16 mouse cellular contexts compared by ENCODE assay signal in the genomic region with DNA sequence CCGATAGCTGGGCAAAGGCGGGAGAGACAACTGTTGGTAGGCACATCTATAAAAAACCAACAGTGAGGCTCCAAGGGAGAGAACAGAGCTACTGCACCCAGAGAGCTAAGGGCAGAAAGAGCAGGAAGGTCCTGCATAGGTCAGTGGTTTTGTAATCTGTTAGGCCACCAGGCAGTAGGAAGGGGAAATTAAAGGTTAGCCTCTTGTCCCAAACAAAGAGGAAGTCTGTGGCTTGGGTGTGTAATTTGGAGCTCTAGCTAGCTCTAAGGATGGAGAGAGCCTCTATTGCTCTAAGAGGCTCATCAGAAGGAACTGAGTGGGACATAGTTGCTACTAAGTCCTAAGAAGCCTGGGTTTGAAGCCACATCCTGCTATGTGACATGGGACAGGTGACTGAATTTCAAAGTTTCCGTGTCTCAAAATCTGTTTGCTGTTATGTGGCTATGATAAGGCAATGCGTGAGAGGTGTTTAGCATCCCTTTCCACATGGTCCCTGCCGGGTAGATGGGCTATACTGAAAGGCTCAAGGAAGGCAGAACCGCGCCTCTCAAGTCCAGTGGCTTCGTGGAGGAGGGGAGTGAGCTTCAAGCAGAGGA. TPM values are rescaled to one million over a fixed set of nuclear protein-coding genes. Genes with fewer than 3 reads are reported as not detected.
A peak's percentile ranks its signal among the peaks of the same experiment; 100 is the strongest.
DNase-seq lines count a peak whose midpoint lies in the region; ATAC-seq and TF ChIP-seq lines count a peak whose summit lies in the region.
"Had no signal": no experiment of that assay in that cellular context is flagged by ENCODE, and none has a peak within 500 bp of the region (broad histone marks: within the 10 kb centered on the region; RNA-seq: fewer than 3 reads in every experiment).

No protein-coding gene starts in this region.

- no peak for DNase-seq in thymus, adult 2 months
- DNase-seq in thymus, postnatal 4 days: no peak
- DNase-seq in gastrocnemius, postnatal 14 days: no peak
- DNase-seq in ovary, postnatal 10 days (ENCODE audit: low spot score): no peak
- no peak for DNase-seq in layer of hippocampus, postnatal 14 days (ENCODE audit: low spot score in 2 of 2)
- DNase-seq: cerebellum, adult 18-20 months; kidney, postnatal 10 days; lung, postnatal 10 days; midbrain, embryonic 14.5 days; thymus, postnatal 25 days had no signal

- peak; percentile 64 for ATAC-seq in common myeloid progenitor, adult 5-6 weeks (replicated peaks; ENCODE audit: low read depth, poor library complexity, severe bottlenecking)
- peak; percentile 76 for ATAC-seq in megakaryocyte, adult 5-6 weeks (ENCODE audit: poor library complexity, severe bottlenecking)
- ATAC-seq: intestine, postnatal 0 days; Patski had no signal

- no peak for TF ChIP-seq CTCF in thymus, adult 2 months (IDR thresholded peaks at IDR 0.05; ENCODE audit: borderline replicate concordance, control insufficient read depth, extremely low read depth, insufficient read depth, low read length, poor library complexity)

- no peaks in the 10 kb centered on the region for H3K36me3 ChIP-seq in thymus, adult 2 months (ENCODE audit: control insufficient read depth, insufficient read depth, low read length)
- H3K36me3 ChIP-seq: limb, embryonic 12.5 days; neural tube, embryonic 13.5 days had no signal

- intact Hi-C loops in gastrocnemius, postnatal 14 days (cut with DNase I; ENCODE audit: low total_unique reads): no loop called here

- peaks cover 14% of the 10 kb centered on the region for H3K4me1 ChIP-seq in thymus, adult 2 months (replicated peaks; ENCODE audit: control insufficient read depth, insufficient read depth, low read length)

- peak overlapping the region; percentile 24; the same call in 1 of the 2 replicates for H3K27ac ChIP-seq in thymus, adult 2 months (ENCODE audit: control insufficient read depth, insufficient read depth, low read length)
- H3K27ac ChIP-seq: limb, embryonic 12.5 days; neural tube, embryonic 13.5 days had no signal

- TF ChIP-seq POLR2A in thymus, adult 2 months (IDR thresholded peaks at IDR 0.05; ENCODE audit: control insufficient read depth, extremely low read depth, insufficient read depth, low read length, poor library complexity): no peak

- H3K27me3 ChIP-seq in thymus, adult 2 months (ENCODE audit: control insufficient read depth, insufficient read depth, low read length): no peaks in the 10 kb centered on the region
- H3K27me3 ChIP-seq: limb, embryonic 12.5 days; neural tube, embryonic 13.5 days; Patski had no signal

- no peak overlapping the region for H3K4me3 ChIP-seq in thymus, adult 2 months (ENCODE audit: control insufficient read depth, insufficient read depth, low read length)
- H3K4me3 ChIP-seq: limb, embryonic 12.5 days; neural tube, embryonic 13.5 days had no signal

- WGBS in thymus, adult 2 months: 17% methylated on average over 8 of the region's 8 CpGs

RNA-seq across cellular contexts. Expression of a gene that starts 4.6 kb away (rescaled TPM):
- polyA plus RNA-seq in thymus, adult 2 months (2012; rRNA removed): 9.7 and 10.9 TPM in 2 replicates
- 20.5 and 23.3 TPM in 2 replicates for total RNA-seq in common myeloid progenitor, adult 5-6 weeks (2017)
- total RNA-seq in megakaryocyte, adult 5-6 weeks (2015): 2.3 and 3.4 TPM in 2 replicates
- 4.6 and 5.1 TPM in 2 replicates for total RNA-seq in megakaryocyte, adult 5-6 weeks (2017)
- 10 to 100 TPM; 29.9 to 37.2 TPM for total RNA-seq in gastrocnemius, postnatal 14 days (2021)
- total RNA-seq in layer of hippocampus, postnatal 14 days (2021): 10 to 100 TPM; 33.4 to 34.0 TPM

RNA-seq across cellular contexts. Expression of a gene that starts 11.1 kb away (rescaled TPM):
- polyA plus RNA-seq in thymus, adult 2 months (2012; rRNA removed): 187 and 200 TPM in 2 replicates
- 206 and 215 TPM in 2 replicates for total RNA-seq in common myeloid progenitor, adult 5-6 weeks (2017)
- total RNA-seq in megakaryocyte, adult 5-6 weeks (2015): 587 and 602 TPM in 2 replicates
- total RNA-seq in megakaryocyte, adult 5-6 weeks (2017): 254 and 291 TPM in 2 replicates
- total RNA-seq in gastrocnemius, postnatal 14 days (2021): 10 to 100 TPM; 22.5 to 26.7 TPM
- 100 to 1,000 TPM; 569 to 570 TPM for total RNA-seq in layer of hippocampus, postnatal 14 days (2021)

RNA-seq across cellular contexts. Expression of a gene that starts 32.6 kb away (rescaled TPM):
- polyA plus RNA-seq in thymus, adult 2 months (2012; rRNA removed): 20.3 and 20.5 TPM in 2 replicates
- 77.8 and 81.5 TPM in 2 replicates for total RNA-seq in common myeloid progenitor, adult 5-6 weeks (2017)
- total RNA-seq in megakaryocyte, adult 5-6 weeks (2015): 37.0 and 38.6 TPM in 2 replicates
- 29.3 and 40.2 TPM in 2 replicates for total RNA-seq in megakaryocyte, adult 5-6 weeks (2017)
- 10 to 100 TPM; 12.0 to 16.8 TPM for total RNA-seq in gastrocnemius, postnatal 14 days (2021)
- total RNA-seq in layer of hippocampus, postnatal 14 days (2021): 10 to 100 TPM; 26.1 to 26.7 TPM

RNA-seq across cellular contexts. Expression of a gene that starts 32.7 kb away (rescaled TPM):
- 162 and 176 TPM in 2 replicates for polyA plus RNA-seq in thymus, adult 2 months (2012; rRNA removed)
- 21.9 and 41.6 TPM in 2 replicates for total RNA-seq in common myeloid progenitor, adult 5-6 weeks (2017)
- 25.9 and 36.1 TPM in 2 replicates for total RNA-seq in megakaryocyte, adult 5-6 weeks (2015)
- 22.4 and 26.4 TPM in 2 replicates for total RNA-seq in megakaryocyte, adult 5-6 weeks (2017)
- total RNA-seq in gastrocnemius, postnatal 14 days (2021): 10 to 100 TPM; 18.0 to 21.3 TPM
- 10 to 100 TPM; 53.1 to 56.1 TPM for total RNA-seq in layer of hippocampus, postnatal 14 days (2021)

RNA-seq across cellular contexts. Expression of a gene that starts 52.7 kb away (rescaled TPM):
- polyA plus RNA-seq in thymus, adult 2 months (2012; rRNA removed): 27.4 and 44.5 TPM in 2 replicates
- 26.8 and 27.4 TPM in 2 replicates for total RNA-seq in common myeloid progenitor, adult 5-6 weeks (2017)
- total RNA-seq in megakaryocyte, adult 5-6 weeks (2015): 7.7 and 9.5 TPM in 2 replicates
- 9.2 and 9.4 TPM in 2 replicates for total RNA-seq in megakaryocyte, adult 5-6 weeks (2017)
- total RNA-seq in gastrocnemius, postnatal 14 days (2021): 10 to 100 TPM; 19.9 to 28.3 TPM
- 10 to 100 TPM; 18.2 to 20.9 TPM for total RNA-seq in layer of hippocampus, postnatal 14 days (2021)
